Mouse (Mus musculus) limb, embryonic 14.5 days (tissue): Measurements from ENCODE around the gene Asic4. TPM values are rescaled to one million over a fixed set of nuclear protein-coding genes. Genes with fewer than 3 reads are reported as not detected.
A peak's percentile ranks its signal among the peaks of the same experiment; 100 is the strongest.

Experiments used
- ATAC-seq: fragments of 200-750 bp; cut with Nextera tagmentation; 2 replicates; pipeline ENCODE4 v1.8.0; 2017; ENCODE audit warnings: low read depth, moderate number of reproducible peaks, moderate TSS enrichment; ENCODE audit not compliant: low FRiP score
- DNase-seq: peaks from one replicate; pipeline ENCODE4 v3.0.0-alpha.2; 2015; ENCODE audit warnings: low spot score
- H3K27ac ChIP-seq: fragments of 300-500 bp; sonication (generic); replicated peaks from 2 replicates; pipeline ENCODE4 v1.5.1; 2014; ENCODE audit warnings: low read depth, mild to moderate bottlenecking, low read length, moderate library complexity, mixed read lengths
- H3K27me3 ChIP-seq: fragments of 300-500 bp; sonication (generic); 2 replicates; pipeline ENCODE4 v1.6.1; 2014; ENCODE audit warnings: low read length, mixed read lengths; ENCODE audit not compliant: control insufficient read depth, insufficient read depth
- H3K36me3 ChIP-seq: fragments of 300-500 bp; sonication (generic); 2 replicates; pipeline ENCODE4 v1.6.1; 2014; ENCODE audit warnings: mild to moderate bottlenecking, low read length, moderate library complexity, mixed read lengths; ENCODE audit not compliant: control insufficient read depth, insufficient read depth
- H3K4me1 ChIP-seq: fragments of 300-500 bp; sonication (generic); 2 replicates; pipeline ENCODE4 v1.6.1; 2014; ENCODE audit warnings: antibody characterized with exemption, low read length, mixed read lengths; ENCODE audit not compliant: control insufficient read depth, insufficient read depth
- H3K4me2 ChIP-seq: fragments of 300-500 bp; sonication (generic); replicated peaks from 2 replicates; pipeline ENCODE4 v1.6.1; 2014; ENCODE audit warnings: low read depth, mild to moderate bottlenecking, low read length, moderate library complexity; ENCODE audit not compliant: severe bottlenecking
- H3K4me3 ChIP-seq: fragments of 300-500 bp; sonication (generic); replicated peaks from 2 replicates; pipeline ENCODE4 v1.5.1; 2014; ENCODE audit warnings: low read length
- H3K9ac ChIP-seq: fragments of 300-500 bp; sonication (generic); 2 replicates; pipeline ENCODE4 v1.6.1; 2014; ENCODE audit warnings: mild to moderate bottlenecking, low read depth, low read length, moderate library complexity; ENCODE audit not compliant: severe bottlenecking
- H3K9me3 ChIP-seq: fragments of 300-500 bp; sonication (generic); 2 replicates; pipeline ENCODE4 v1.6.1; 2016; ENCODE audit warnings: low read length; ENCODE audit not compliant: control insufficient read depth
- POLR2A ChIP-seq: fragments of 200-500 bp; IDR thresholded peaks from 2 replicates; pipeline ENCODE4 v1.8.0; 2012; ENCODE audit warnings: inconsistent platforms, mild to moderate bottlenecking, moderate library complexity, borderline replicate concordance; ENCODE audit not compliant: insufficient read depth, insufficient read length; ENCODE audit errors: extremely low read depth
- WGBS: fragments of 180-500 bp; shearing (Covaris S2); extraction: QIAGEN DNeasy Blood & Tissue Kit; methylation state at CpG from one replicate; pipeline ENCODE4 v1.1.7; 2014; 5-methylcytosine and 5-hydroxymethylcytosine counted together
- polyA plus RNA-seq, 2 experiments: library from polyadenylated mRNA; depleted of rRNA in 1 of 2; stranded (reverse) in 1 of 2; unstranded in 1 of 2; fragments of >200 nt; fragmentation: Nextera tagmentation in 1 of 2; extraction: Ambion mirVana in 1 of 2; gene quantifications; 2 replicates each; pipeline versions ENCODE4 v1.2.1 to v1.2.3; 2012 to 2014

The Asic4 gene
- polyA plus RNA-seq, 2 experiments, result 0.15 to 0.35 TPM

DNA sequence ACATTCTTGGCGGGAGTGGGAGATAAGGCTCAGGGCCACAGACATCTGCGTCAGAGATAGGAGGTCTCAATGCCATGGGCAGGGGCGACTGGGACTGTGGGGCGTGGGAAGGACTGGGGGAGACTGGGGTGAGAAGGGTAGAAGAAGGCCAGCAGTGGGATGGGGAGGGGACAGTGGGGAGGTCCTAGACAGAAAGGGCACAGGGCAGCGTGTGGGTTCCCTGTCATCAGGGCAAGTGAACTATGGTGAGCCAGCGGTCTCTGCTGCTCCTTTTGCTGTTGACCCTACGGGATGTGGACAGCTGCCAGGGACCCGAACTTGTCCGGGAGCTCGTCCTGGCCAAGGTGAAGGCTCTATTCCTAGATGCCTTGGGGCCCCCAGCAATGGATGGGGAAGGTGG, 56.8 kb downstream of the Asic4 start, which contains the start of gene Inha:
Inha (plus strand) TSS at position 72 of the 400 bp plus-strand sequence.
- Histone ChIP-seq H3K36me3 (peaks cover 26% of the 10 kb centered on the region), H3K27me3 (no peaks in the 10 kb centered on the region), H3K4me1 (peaks cover 26% of the 10 kb centered on the region), H3K4me2 (peak within 1 kb of the TSS; percentile 92), H3K9ac (peak within 1 kb of the TSS; percentile 93), H3K27ac (peak within 1 kb of the TSS; percentile 97), H3K4me3 (peak within 1 kb of the TSS; percentile 85), H3K9me3 (no peaks in the 10 kb centered on the region)
- WGBS, result 77% methylated on average over 10 of the region's 10 CpGs
- peak; percentile 4; the same call in 1 of the 2 replicates for ATAC-seq
- TF ChIP-seq POLR2A, result no peak
- no peak for DNase-seq

DNA sequence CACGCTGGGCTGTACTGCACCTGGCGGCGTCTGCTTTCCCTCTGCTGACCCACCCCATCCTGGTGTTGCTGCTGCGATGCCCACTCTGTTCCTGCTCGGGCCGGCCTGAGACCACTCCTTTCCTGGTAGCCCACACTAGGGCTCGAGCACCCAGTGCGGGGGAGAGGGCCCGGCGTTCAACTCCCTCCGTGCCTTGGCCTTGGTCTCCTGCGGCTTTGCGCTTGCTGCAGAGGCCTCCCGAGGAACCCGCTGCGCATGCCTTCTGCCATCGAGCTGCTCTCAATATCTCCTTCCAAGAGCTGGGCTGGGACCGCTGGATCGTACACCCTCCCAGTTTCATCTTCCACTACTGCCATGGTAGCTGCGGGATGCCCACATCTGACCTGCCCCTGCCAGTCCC, 59.4 kb downstream of the Asic4 start:
- Histone ChIP-seq H3K4me1 (peaks cover 18% of the 10 kb centered on the region), H3K27ac (no peak overlapping the region), H3K4me3 (no peak overlapping the region), H3K9ac (no peak overlapping the region), H3K9me3 (no peaks in the 10 kb centered on the region), H3K36me3 (0 out of 2 replicates have a peak, but pooled peaks cover 2% of the 10 kb centered on the region), H3K27me3 (no peaks in the 10 kb centered on the region), H3K4me2 (no peak overlapping the region)
- no peak for TF ChIP-seq POLR2A
- ATAC-seq, result no peak
- DNase-seq, result no peak
- WGBS, result 57% methylated on average over 15 of the region's 20 CpGs

- ATAC-seq (no peak), DNase-seq (no peak)
- Histone ChIP-seq H3K27me3 (no peaks in the 10 kb centered on the region), H3K4me1 (peaks cover 13% of the 10 kb centered on the region), H3K36me3 (no peaks in the 10 kb centered on the region), H3K4me2 (no peak overlapping the region), H3K27ac (no peak overlapping the region), H3K9ac (no peak overlapping the region), H3K4me3 (no peak overlapping the region), H3K9me3 (no peaks in the 10 kb centered on the region)
- TF ChIP-seq POLR2A, result no peak
- WGBS, result 67% methylated on average over 5 of the region's 5 CpGs
Measured at GRCm38 (mm10) chr1:75510154-75510553, 59.9 kb downstream of the Asic4 start.

DNA sequence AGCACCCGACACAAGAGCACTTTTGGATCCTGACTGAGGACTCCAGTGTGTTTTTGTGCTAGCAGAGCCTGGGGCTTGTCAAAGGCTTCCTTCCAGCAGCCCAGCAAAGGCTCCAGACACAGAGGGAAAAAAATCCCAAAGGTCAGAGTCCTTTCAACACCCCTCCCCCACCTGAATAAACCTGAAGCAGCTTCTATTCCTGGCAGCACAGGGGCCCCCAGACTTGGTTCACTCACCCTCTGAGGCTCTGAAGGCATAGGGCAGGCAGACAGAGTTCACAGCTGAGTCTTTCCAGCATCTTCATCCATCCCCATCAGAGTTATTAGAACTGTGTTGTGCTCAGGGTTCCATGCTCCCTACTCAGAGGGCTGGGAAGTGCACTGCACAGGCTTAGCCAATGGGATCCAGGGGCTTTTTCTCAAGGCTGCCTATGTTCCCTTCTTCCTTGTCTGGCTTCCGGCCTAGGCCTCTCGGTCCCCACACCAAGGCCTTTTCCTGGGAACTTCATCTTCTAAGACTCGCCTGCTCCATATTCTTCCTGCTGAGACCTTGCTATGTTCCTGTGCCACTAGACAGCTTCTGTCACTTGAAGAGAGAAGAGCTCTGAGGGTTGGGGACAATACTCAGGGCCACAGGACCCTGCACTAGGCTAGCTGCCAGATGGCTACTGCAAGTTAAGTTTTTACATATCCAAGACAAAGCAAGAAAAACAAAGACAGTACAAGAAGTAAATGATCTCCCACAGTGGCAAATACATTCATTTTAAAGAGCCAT, 61.4 kb downstream of the Asic4 start:
- H3K9me3 ChIP-seq, result no peaks in the 10 kb centered on the region
- TF ChIP-seq POLR2A, result no peak
- no peak overlapping the region for H3K9ac ChIP-seq
- H3K27me3 ChIP-seq, result no peaks in the 10 kb centered on the region
- H3K36me3 ChIP-seq, result no peaks in the 10 kb centered on the region
- WGBS, result 60% methylated on average over 4 of the region's 4 CpGs
- H3K4me2 ChIP-seq, result no peak overlapping the region
- H3K27ac ChIP-seq, result no peak overlapping the region
- ATAC-seq (no peak), DNase-seq (no peak)
- H3K4me3 ChIP-seq, result no peak overlapping the region
- peaks cover 12% of the 10 kb centered on the region for H3K4me1 ChIP-seq

DNA sequence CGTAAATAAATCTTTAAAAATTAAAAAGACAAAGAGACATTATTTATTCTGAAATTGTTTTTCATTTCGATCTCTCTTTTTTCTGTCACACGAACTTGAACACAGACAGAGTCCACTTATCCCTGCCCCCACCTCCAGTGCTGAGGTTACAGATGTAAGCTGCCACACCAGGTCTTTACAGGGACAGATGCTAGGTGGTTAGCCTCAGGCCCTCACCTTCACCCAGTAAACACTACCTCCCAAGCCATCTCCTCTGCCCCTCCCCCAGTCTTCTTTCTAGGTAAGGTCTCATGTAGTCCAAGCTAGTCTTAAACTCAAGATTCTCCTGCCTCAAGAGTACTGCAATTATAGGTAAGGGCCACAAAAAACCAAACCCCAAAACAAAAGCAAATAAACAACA, 62.3 kb downstream of the Asic4 start:
- Histone ChIP-seq H3K27me3 (no peaks in the 10 kb centered on the region), H3K36me3 (no peaks in the 10 kb centered on the region), H3K9ac (no peak overlapping the region), H3K4me3 (no peak overlapping the region), H3K27ac (no peak overlapping the region), H3K4me2 (no peak overlapping the region), H3K4me1 (peaks cover 5% of the 10 kb centered on the region; the same call in 1 of the 2 replicates), H3K9me3 (no peaks in the 10 kb centered on the region)
- no peak for TF ChIP-seq POLR2A
- WGBS, result 86% methylated on average over 3 of the region's 3 CpGs
- DNase-seq (no peak), ATAC-seq (no peak)
